Mouse (Mus musculus): Measurements from ENCODE around the gene B4galt3. TPM values are rescaled to one million over a fixed set of nuclear protein-coding genes. Genes with fewer than 3 reads are reported as not detected.

The B4galt3 gene
- 10 to 100 TPM; 30.5 to 37.8 TPM for total RNA-seq (2021)
- long read RNA-seq, experiment 1, transcript B4galt3-201 (8 exons, 1,998 nt): major isoform, 13 of 24 reads
- long read RNA-seq, experiment 1, partial matches to known transcripts: 2 of 24 reads
- long read RNA-seq, experiment 1, other reads (novel, unspliced or antisense): 9 of 24 reads
- long read RNA-seq, experiment 2, transcript B4galt3-201 (8 exons, 1,998 nt): major isoform, 13 of 31 reads
- long read RNA-seq, experiment 2, partial matches to known transcripts: 9 of 31 reads
- long read RNA-seq, experiment 2, other reads (novel, unspliced or antisense): 9 of 31 reads

GRCm38 (mm10) chr1:171269848-171270572 is at the start of gene B4galt3:
Gene B4galt3, plus strand, starts transcription at chr1:171270328.
- DNase-seq (ENCODE audit: low spot score in 2 of 2): peak; percentile 99

- peak; percentile 83 to 86 for DNase-seq (ENCODE audit: low spot score in 2 of 2)
These were observed 49.3 kb upstream of the B4galt3 start for GRCm38 (mm10) chr1:171220871-171221270.

GRCm38 (mm10) chr1:171221281-171222193 is 48.6 kb upstream of the B4galt3 start:
- no peak for DNase-seq (ENCODE audit: low spot score in 2 of 2)

DNA sequence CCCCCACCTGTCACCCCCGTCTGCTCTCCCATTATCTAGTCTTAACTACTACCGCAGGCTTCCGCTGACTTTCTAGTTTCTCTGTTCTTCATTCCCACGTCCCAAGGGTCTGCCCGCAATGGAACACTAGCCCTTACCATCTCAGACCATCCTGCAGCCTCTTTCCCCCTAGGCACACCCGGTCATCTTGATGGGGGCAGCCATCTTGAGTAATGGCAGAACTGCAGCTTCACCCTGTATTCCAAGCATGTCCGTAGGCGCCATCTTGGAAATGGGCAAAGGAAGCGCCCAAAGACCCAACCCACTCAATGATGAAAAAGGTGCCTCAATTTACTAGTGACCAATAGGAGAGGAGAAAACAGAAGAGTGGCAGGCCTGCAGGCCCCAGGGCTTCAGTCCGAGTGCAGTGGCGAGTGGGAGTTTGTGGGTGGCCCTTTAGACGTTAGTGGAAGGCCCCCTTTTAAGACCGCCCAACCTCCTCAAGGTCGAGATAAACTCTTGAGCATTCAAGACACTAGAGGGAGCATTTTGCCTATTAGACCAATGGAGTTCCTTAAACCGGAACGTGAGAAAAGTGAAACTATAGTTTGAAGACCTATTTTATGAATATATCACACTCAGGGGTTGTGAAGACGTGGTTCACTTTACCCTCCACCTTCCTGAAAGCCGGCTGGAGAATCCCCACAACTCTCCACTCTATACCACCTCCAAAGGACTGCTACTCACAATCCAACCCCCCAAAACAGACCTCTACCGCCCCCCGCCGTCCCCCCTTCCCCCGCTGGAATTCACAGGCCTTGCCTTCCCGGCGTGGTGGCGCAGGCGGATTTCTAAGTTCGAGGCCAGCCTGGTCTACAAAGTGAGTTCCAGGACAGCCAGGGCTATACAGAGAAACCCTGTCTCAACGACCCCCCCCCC is 47.6 kb upstream of the B4galt3 start, which contains the start of gene Tomm40l:
Gene Tomm40l (minus strand): TSS at position 277 of the 918 bp plus-strand sequence.
- DNase-seq (ENCODE audit: low spot score in 2 of 2): peak; percentile 68 to 78

DNA sequence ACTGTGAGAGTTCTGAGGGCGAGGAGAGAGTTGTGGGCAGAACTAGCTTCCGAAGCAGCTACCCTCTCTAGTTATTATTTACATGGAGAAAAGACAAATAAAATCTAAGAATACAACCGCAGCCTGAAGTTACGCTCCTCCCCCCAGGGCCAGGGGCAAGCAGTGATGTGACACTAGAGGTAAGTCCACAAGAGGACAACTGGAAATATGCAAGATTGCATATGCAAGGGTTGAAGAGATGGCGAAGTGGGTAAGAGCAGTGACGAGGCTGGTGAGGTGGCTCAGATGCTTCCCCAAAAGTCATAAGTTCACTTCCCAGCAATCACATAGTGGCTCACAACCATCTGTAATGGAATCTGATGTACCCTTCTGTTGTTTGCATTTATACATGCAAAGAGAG is 47.0 kb upstream of the B4galt3 start:
- DNase-seq (ENCODE audit: low spot score in 2 of 2): no peak

DNA sequence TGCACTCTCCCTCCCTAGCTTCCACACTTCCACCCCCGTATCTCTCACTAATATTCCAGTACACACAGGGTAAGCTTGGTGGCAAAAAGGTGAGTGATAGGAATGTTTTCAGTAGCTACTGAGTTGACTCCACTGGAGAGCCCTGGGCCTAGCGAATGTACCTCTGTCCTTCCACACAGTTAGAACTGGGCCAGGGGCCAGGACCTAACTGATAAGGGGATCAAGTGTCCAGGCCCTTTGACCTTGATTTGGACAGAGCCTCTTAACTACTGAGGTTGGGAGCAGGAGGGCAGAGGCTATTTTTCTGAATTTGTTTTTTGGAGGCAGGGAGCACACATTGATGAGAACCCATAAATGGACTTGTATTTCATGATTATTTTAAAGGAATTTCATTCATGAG is 46.3 kb upstream of the B4galt3 start:
- DNase-seq (ENCODE audit: low spot score in 2 of 2): peak in 1 of 2 experiments; percentile 49

- peak in 1 of 2 experiments; percentile 1 for DNase-seq (ENCODE audit: low spot score in 2 of 2)
These were observed 45.3 kb upstream of the B4galt3 start, which contains the start of gene Apoa2 for GRCm38 (mm10) chr1:171224857-171225256. Gene Apoa2, plus strand, starts transcription at chr1:171225054.

DNA sequence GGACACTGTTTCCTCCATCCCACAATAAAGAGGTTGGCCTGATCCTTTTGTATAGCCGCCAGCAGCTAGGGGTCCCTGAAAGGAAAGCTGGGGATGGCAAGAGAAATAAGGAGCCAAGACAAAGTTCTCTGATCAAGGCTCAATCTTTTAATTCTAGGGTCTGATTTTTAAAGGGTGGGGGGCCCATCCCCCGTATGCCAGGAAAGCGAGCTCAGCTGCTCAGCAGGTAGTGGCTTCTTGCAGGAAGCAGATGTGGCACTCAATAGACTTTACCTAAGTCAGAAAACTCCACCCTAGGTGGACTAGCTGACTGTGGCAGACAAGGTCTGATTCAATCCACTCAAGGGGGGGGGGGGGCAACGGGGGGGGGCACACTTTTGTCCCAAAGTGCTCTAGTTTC is 43.3 kb upstream of the B4galt3 start:
- DNase-seq (ENCODE audit: low spot score in 2 of 2): peak in 1 of 2 experiments; percentile 1

DNA sequence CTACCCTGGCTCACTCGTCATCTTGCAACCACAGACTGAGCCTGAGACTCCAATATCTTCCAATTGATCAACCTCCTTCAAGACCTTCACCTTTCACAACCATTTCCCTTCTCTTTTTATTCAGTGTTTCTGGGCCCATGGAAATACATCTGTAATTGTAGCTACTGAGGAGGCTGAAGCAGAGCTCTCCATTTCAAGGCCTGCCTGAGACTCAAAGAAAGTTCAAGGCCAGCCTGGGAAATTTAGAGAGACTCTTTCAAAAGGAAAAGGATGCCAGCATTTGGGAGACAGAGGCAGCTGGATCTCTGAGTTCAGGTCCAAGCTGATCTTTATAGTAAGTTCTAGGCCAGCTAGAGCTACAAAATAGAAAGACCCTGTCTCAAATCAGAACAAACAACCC is 42.2 kb upstream of the B4galt3 start:
- DNase-seq (ENCODE audit: low spot score in 2 of 2): peak in 1 of 2 experiments; percentile 24

- DNase-seq (ENCODE audit: low spot score in 2 of 2): no peak
These were observed 40.4 kb upstream of the B4galt3 start for GRCm38 (mm10) chr1:171229750-171230149.

DNA sequence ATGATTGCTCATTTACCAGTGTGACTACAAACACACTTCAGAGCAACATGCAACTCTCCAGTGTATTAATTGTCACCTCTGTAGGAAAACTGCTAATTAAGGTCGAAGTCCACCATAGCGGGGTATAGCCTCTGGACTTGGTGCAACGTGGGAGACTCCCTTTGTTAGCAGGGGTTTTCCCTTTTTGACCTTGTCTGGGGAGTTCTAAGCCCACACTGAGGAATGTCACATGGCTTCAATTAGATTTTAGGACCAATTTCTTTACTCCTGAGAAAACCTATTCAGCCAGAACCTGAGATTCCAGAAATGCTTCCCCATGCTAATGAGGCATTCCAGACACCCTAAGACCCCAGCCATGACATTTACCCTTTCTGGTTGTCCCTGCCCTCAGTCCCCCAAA is 39.9 kb upstream of the B4galt3 start:
- no peak for DNase-seq (ENCODE audit: low spot score in 2 of 2)

- no peak for DNase-seq (ENCODE audit: low spot score in 2 of 2)
These were observed 38.3 kb upstream of the B4galt3 start for GRCm38 (mm10) chr1:171231844-171232243.

GRCm38 (mm10) chr1:171232348-171232747 is 37.8 kb upstream of the B4galt3 start:
- DNase-seq (ENCODE audit: low spot score in 2 of 2): no peak

DNA sequence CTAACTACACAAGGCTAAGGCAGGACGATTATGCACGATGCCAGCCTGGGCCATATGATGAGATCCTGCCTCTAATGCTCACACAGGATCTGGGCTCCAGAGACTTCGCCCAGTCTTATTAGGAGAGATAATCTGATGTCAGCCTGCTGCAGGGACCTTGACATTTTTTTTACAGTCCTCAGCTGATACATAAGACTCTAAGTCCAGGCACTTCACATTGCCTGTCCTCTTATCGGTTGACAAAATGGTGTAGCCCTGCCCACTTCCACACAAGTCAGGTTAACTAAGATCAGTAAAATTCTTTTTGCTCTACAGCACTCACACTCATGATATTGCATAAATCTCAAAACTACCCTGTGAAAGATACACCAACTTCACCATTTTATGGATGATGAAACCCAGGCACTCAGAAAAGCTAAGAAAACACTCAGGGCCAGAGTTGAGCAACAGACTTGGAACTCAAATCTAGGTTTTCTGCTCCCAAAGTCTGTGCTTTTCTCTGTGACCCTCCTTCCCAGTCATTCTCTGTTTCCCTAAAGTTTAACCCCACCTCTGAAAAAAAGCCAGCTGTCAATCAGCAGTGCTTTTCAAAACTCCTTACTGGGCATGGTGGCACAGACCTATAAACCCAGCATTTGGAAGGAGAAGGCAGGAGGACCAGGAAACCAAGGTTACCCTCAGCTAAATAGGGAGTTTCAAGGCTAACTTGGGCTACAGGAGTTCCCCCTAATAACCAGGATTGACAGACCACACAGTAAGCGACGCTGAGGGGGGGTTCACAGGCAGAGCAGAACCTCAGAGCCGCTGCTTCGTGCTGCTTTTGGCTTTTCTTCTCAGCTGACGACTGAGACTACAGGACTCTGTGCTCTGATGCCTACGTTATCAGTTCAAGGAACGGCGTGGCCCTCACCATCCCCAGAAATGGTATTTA is 37.1 kb upstream of the B4galt3 start:
- DNase-seq (ENCODE audit: low spot score in 2 of 2): no peak

DNA sequence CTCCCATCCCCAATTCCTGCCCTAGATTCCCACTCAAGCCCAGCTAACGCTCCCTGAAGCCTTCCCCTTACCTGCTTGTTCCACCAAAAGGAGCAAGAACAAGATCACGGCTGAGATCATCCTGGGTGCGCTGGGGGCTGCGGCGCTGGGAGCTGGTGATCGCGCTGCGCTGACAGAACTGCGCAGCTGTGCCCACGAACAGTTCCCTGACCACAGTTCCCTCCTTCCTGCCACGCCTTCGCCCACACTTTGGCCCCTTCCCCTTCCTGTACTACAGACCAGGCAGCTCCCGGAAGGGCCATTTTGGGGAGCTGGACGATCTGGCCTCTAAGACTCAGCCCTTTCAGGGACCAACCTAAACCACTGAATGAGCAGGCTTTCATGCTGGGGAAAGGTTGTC is 36.0 kb upstream of the B4galt3 start, which contains the start of gene Fcer1g:
Gene Fcer1g (minus strand): TSS at position 240 of the 400 bp plus-strand sequence.
- DNase-seq (ENCODE audit: low spot score in 2 of 2): no peak

GRCm38 (mm10) chr1:171234538-171234937 is 35.6 kb upstream of the B4galt3 start:
- DNase-seq (ENCODE audit: low spot score in 2 of 2): no peak

DNA sequence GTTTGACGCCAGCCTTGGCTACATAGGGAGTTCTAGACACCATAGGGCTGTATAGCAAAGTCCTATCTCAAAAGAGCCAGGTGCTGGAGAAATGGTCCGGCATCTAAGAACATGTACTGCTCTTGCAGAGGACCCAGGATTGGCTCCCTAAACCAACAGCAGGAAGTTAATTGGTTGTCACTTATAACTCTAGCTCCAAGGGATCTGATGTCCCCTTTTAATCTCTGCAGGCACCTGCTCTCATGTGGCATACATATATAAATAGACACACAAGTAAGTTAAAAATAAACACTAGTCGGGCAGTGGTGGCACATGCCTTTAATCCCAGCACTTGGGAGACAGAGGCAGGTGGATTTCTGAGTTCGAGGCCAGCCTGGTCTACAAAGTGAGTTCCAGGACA is 34.3 kb upstream of the B4galt3 start:
- DNase-seq (ENCODE audit: low spot score in 2 of 2): no peak

DNA sequence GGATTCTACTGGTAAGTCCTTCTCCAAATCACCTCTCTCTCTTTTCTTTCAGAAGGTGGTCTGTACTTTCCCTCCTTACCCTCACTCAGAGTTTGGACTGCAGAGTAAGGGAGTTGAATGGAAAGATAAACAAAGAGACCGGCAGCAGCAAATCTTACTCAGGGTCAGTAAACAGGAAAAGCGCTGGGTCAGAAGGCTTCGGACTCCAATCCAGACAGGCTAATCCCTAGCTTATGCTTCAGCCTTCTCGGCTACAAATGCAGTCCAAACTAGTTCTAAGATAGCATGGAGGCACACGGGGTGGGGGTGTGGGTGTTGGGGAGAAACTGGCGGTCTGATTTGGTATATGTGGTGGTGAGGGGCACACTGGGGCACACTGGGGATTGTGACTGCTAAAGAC is 32.7 kb upstream of the B4galt3 start:
- no peak for DNase-seq (ENCODE audit: low spot score in 2 of 2)

- DNase-seq (ENCODE audit: low spot score in 2 of 2): peak; percentile 70 to 71
These were observed 31.7 kb upstream of the B4galt3 start for GRCm38 (mm10) chr1:171238463-171238862.
